Mouse (Mus musculus): ENCODE results near the gene Hoxa11.

- TF ChIP-seq TAL1 (IDR thresholded peaks at IDR 0.05; ENCODE audit: low read length): no peak
- TF ChIP-seq GATA1 (IDR thresholded peaks at IDR 0.05; ENCODE audit: low read length): no peak
These were observed 35.9 kb downstream of the Hoxa11 start for GRCm38 (mm10) chr6:52209685-52210046.
